Mouse (Mus musculus): ENCODE results near the gene Rrp1. TPM values are rescaled to one million over a fixed set of nuclear protein-coding genes. Genes with fewer than 3 reads are reported as not detected.

Rrp1 gene
- polyA plus RNA-seq, 1 experiment from 2014 or later: 171 TPM

GRCm38 (mm10) chr10:78395377-78395776 lies 17.5 kb downstream of the Rrp1 start:
- no peaks in the 10 kb centered on the region for H3K4me1 ChIP-seq (ENCODE audit: insufficient read depth, low read depth, low read length)
- 79% methylated on average over 3 of the region's 3 CpGs for WGBS
- H3K9me3 ChIP-seq (ENCODE audit: low read length): no peaks in the 10 kb centered on the region
- H3K36me3 ChIP-seq (ENCODE audit: insufficient read depth, low read length): no peaks in the 10 kb centered on the region
- no peak overlapping the region for H3K4me2 ChIP-seq (replicated peaks; ENCODE audit: low read depth, low read length)
- TF ChIP-seq EP300 (IDR thresholded peaks at IDR 0.05) (no peak), CTCF (IDR thresholded peaks at IDR 0.05) (no peak)
- H3K27ac ChIP-seq (ENCODE audit: low read length): no peak overlapping the region
- DNase-seq (ENCODE audit: low spot score): no peak
- no peak for ATAC-seq
- H3K4me3 ChIP-seq (ENCODE audit: low read depth, low read length): no peak overlapping the region
- no peak overlapping the region for H3K9ac ChIP-seq (replicated peaks; ENCODE audit: low read depth)
- 0 out of 2 replicates have a peak, but pooled peaks cover 3% of the 10 kb centered on the region for H3K27me3 ChIP-seq (replicated peaks; ENCODE audit: insufficient read depth, low read length)

- DNase-seq (ENCODE audit: low spot score) (peak; percentile 80), ATAC-seq (peak; percentile 68)
- H3K4me1 ChIP-seq (ENCODE audit: insufficient read depth, low read depth, low read length): no peaks in the 10 kb centered on the region
- H3K4me2 ChIP-seq (replicated peaks; ENCODE audit: low read depth, low read length): no peak overlapping the region
- under 1% methylated on average over 18 of the region's 18 CpGs for WGBS
- H3K4me3 ChIP-seq (ENCODE audit: low read depth, low read length): no peak overlapping the region
- no peaks in the 10 kb centered on the region for H3K36me3 ChIP-seq (ENCODE audit: insufficient read depth, low read length)
- no peak overlapping the region for H3K9ac ChIP-seq (replicated peaks; ENCODE audit: low read depth)
- 0 out of 2 replicates have a peak, but pooled peaks cover 3% of the 10 kb centered on the region for H3K27me3 ChIP-seq (replicated peaks; ENCODE audit: insufficient read depth, low read length)
- H3K9me3 ChIP-seq (ENCODE audit: low read length): no peaks in the 10 kb centered on the region
- no peak for TF ChIP-seq EP300 (IDR thresholded peaks at IDR 0.05)
- TF ChIP-seq CTCF (IDR thresholded peaks at IDR 0.05): peak; percentile 92
- no peak overlapping the region for H3K27ac ChIP-seq (ENCODE audit: low read length)
Observed at GRCm38 (mm10) chr10:78392072-78392471, 20.8 kb downstream of the Rrp1 start.

- H3K4me2 ChIP-seq (replicated peaks; ENCODE audit: low read depth, low read length): no peak overlapping the region
- no peaks in the 10 kb centered on the region for H3K36me3 ChIP-seq (ENCODE audit: insufficient read depth, low read length)
- no peak overlapping the region for H3K9ac ChIP-seq (replicated peaks; ENCODE audit: low read depth)
- DNase-seq (ENCODE audit: low spot score) (no peak), ATAC-seq (no peak)
- no peaks in the 10 kb centered on the region for H3K4me1 ChIP-seq (ENCODE audit: insufficient read depth, low read depth, low read length)
- WGBS: 35% methylated on average over 4 of the region's 4 CpGs
- no peak for TF ChIP-seq EP300 (IDR thresholded peaks at IDR 0.05)
- TF ChIP-seq CTCF (IDR thresholded peaks at IDR 0.05): no peak
- no peak overlapping the region for H3K4me3 ChIP-seq (ENCODE audit: low read depth, low read length)
- no peak overlapping the region for H3K27ac ChIP-seq (ENCODE audit: low read length)
- no peaks in the 10 kb centered on the region for H3K9me3 ChIP-seq (ENCODE audit: low read length)
- 0 out of 2 replicates have a peak, but pooled peaks cover 3% of the 10 kb centered on the region for H3K27me3 ChIP-seq (replicated peaks; ENCODE audit: insufficient read depth, low read length)
Observed at GRCm38 (mm10) chr10:78390982-78391470, 21.8 kb downstream of the Rrp1 start.

- ATAC-seq: no peak
- no peaks in the 10 kb centered on the region for H3K9me3 ChIP-seq (ENCODE audit: low read length)
- H3K4me1 ChIP-seq (ENCODE audit: insufficient read depth, low read depth, low read length): no peaks in the 10 kb centered on the region
- WGBS: 66% methylated on average over 20 of the region's 20 CpGs
- no peak overlapping the region for H3K27ac ChIP-seq (ENCODE audit: low read length)
- no peak for DNase-seq (ENCODE audit: low spot score)
- H3K36me3 ChIP-seq (ENCODE audit: insufficient read depth, low read length): no peaks in the 10 kb centered on the region
- 0 out of 2 replicates have a peak, but pooled peaks cover 3% of the 10 kb centered on the region for H3K27me3 ChIP-seq (replicated peaks; ENCODE audit: insufficient read depth, low read length)
- no peak overlapping the region for H3K4me3 ChIP-seq (ENCODE audit: low read depth, low read length)
- no peak overlapping the region for H3K9ac ChIP-seq (replicated peaks; ENCODE audit: low read depth)
- H3K4me2 ChIP-seq (replicated peaks; ENCODE audit: low read depth, low read length): no peak overlapping the region
- TF ChIP-seq CTCF (IDR thresholded peaks at IDR 0.05) (no peak), EP300 (IDR thresholded peaks at IDR 0.05) (no peak)
Observed at GRCm38 (mm10) chr10:78388216-78388980, 24.4 kb downstream of the Rrp1 start.

DNA sequence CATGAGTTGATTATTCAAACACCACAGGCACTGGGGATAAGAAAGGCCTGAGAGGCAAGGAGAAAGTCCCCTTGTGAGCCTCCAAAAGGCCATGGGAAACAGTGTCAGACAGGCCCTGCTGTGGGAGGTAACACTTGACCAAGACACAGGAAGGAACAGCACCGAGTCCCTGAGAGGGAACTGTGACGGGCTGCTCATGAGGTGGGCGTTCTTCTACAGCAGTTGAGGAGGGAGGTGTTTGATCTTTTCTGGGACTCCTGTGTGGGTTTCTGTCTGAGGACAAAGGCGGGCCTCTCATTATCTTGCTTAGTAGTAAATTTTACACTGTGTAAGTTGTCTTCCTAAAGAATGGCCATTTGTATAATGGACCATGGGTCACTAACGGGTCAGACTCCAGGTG lies 27.3 kb downstream of the Rrp1 start:
- Histone ChIP-seq H3K27me3 (replicated peaks; ENCODE audit: insufficient read depth, low read length) (no peaks in the 10 kb centered on the region), H3K36me3 (ENCODE audit: insufficient read depth, low read length) (no peaks in the 10 kb centered on the region), H3K4me2 (replicated peaks; ENCODE audit: low read depth, low read length) (no peak overlapping the region), H3K4me1 (ENCODE audit: insufficient read depth, low read depth, low read length) (no peaks in the 10 kb centered on the region), H3K9me3 (ENCODE audit: low read length) (no peaks in the 10 kb centered on the region), H3K9ac (replicated peaks; ENCODE audit: low read depth) (no peak overlapping the region), H3K27ac (ENCODE audit: low read length) (no peak overlapping the region), H3K4me3 (ENCODE audit: low read depth, low read length) (no peak overlapping the region)
- ATAC-seq (no peak), DNase-seq (ENCODE audit: low spot score) (no peak)
- WGBS: 48% methylated on average over 5 of the region's 5 CpGs
- TF ChIP-seq EP300 (IDR thresholded peaks at IDR 0.05): no peak
- TF ChIP-seq CTCF (IDR thresholded peaks at IDR 0.05): no peak

DNA sequence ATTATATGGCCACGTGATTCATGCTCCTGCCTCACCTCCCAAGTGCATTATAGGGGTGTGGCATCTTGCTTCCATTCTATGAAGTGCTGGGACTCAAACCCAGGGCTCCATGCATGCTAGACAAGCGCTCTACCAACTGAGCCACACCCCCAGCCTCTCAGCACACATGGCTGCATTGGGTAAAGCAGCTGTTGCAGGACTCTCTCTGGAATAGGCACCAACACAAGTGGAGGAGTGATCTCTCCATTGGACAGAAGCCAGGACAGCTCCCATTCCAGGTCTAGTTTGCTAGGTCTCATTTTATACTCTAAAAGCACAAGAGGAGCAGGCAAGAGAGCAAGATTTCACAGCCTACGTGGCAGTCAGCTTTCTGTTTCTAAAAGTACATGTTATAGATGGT lies 29.3 kb downstream of the Rrp1 start:
- H3K9ac ChIP-seq (replicated peaks; ENCODE audit: low read depth): no peak overlapping the region
- H3K27me3 ChIP-seq (replicated peaks; ENCODE audit: insufficient read depth, low read length): no peaks in the 10 kb centered on the region
- H3K4me1 ChIP-seq (ENCODE audit: insufficient read depth, low read depth, low read length): no peaks in the 10 kb centered on the region
- DNase-seq (ENCODE audit: low spot score) (no peak), ATAC-seq (no peak)
- H3K36me3 ChIP-seq (ENCODE audit: insufficient read depth, low read length): no peaks in the 10 kb centered on the region
- H3K27ac ChIP-seq (ENCODE audit: low read length): no peak overlapping the region
- no peaks in the 10 kb centered on the region for H3K9me3 ChIP-seq (ENCODE audit: low read length)
- H3K4me2 ChIP-seq (replicated peaks; ENCODE audit: low read depth, low read length): no peak overlapping the region
- TF ChIP-seq CTCF (IDR thresholded peaks at IDR 0.05) (no peak), EP300 (IDR thresholded peaks at IDR 0.05) (no peak)
- 69% methylated on average over 3 of the region's 3 CpGs for WGBS
- H3K4me3 ChIP-seq (ENCODE audit: low read depth, low read length): no peak overlapping the region
